Mouse (Mus musculus) stomach, postnatal 0 days (tissue): ENCODE results near the gene Sesn2.

Source experiments
- CTCF ChIP-seq: IDR thresholded peaks from 2 replicates; pipeline ENCODE4 v1.5.1; 2016; ENCODE audit warnings: antibody characterized with exemption, low read depth, mild to moderate bottlenecking, moderate library complexity
- EP300 ChIP-seq: optimal IDR thresholded peaks from 2 replicates; pipeline ENCODE3; 2016; ENCODE audit warnings: antibody characterized with exemption

GRCm38 (mm10) chr4:132514555-132515135 lies 4.3 kb upstream of the Sesn2 start:
- TF ChIP-seq CTCF (peak; percentile 92), EP300 (peak; percentile 14)
